Mouse (Mus musculus) cerebellum, adult 2 months (tissue): ENCODE measurements around the gene Fbxw8.

Experiments used
- CTCF ChIP-seq: fragments of 200-500 bp; IDR thresholded peaks from 2 replicates; pipeline ENCODE4 v1.5.1; 2011; ENCODE audit warnings: low read depth, mild to moderate bottlenecking, control low read depth, low read length, moderate library complexity, borderline replicate concordance; ENCODE audit not compliant: insufficient read depth
- POLR2A ChIP-seq: fragments of 200-500 bp; IDR thresholded peaks from 2 replicates; pipeline ENCODE4 v1.6.1; 2011; ENCODE audit warnings: low read length, control low read depth, borderline replicate concordance; ENCODE audit not compliant: insufficient read depth

DNA sequence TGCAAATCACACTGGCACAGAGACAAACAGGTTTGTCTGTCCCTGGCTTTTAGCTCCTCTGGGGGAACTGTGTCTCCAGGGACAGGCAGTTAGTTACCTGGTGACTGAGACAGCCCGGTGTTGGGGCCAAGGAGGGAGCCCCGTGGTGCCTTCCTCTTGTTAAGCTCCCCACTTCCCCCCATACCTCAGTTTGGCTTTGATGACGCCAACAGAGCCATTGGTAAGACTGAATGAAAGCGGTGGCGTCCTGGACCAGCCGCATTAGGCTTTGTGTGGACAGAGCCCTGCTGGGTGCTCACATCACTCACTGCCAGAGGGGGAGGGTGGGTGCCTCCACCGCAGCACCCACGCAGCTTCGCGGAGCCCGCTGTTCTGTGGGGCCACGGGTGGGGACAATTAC is 129.4 kb downstream of the Fbxw8 start:
- TF ChIP-seq POLR2A (no peak), CTCF (no peak)
